Comparison of ENCODE assay signal across 9 mouse cellular contexts in genomic region chrX:112978583-112978982, GRCm38 (mm10).
DNase-seq lines count a peak whose midpoint lies in the region; ATAC-seq and TF ChIP-seq lines count a peak whose summit lies in the region.
"Had no signal": no experiment of that assay in that cellular context is flagged by ENCODE, and none has a peak within 500 bp of the region (broad histone marks: within the 10 kb centered on the region; RNA-seq: fewer than 3 reads in every experiment).

No protein-coding gene starts in this region.

- no peaks in the 10 kb centered on the region for H3K36me3 ChIP-seq in kidney, embryonic 14.5 days (ENCODE audit: control insufficient read depth, insufficient read depth, low read length)
- no peaks in the 10 kb centered on the region for H3K36me3 ChIP-seq in E14TG2a.4 (ENCODE audit: insufficient read depth, low read length)
- H3K36me3 ChIP-seq: embryonic facial prominence, embryonic 12.5 days had no signal

- H3K9ac ChIP-seq in kidney, embryonic 14.5 days (ENCODE audit: low read depth, low read length): no peak overlapping the region
- H3K9ac ChIP-seq: embryonic facial prominence, embryonic 12.5 days had no signal

- H3K9me3 ChIP-seq in kidney, embryonic 14.5 days (ENCODE audit: control insufficient read depth, low read length): no peaks in the 10 kb centered on the region
- no peaks in the 10 kb centered on the region for H3K9me3 ChIP-seq in E14TG2a.4 (ENCODE audit: low read length)
- H3K9me3 ChIP-seq: embryonic facial prominence, embryonic 12.5 days had no signal

- peak; percentile 38 for TF ChIP-seq CTCF in E14TG2a.4 (conservative IDR thresholded peaks at IDR 0.05; ENCODE audit: low read length)

- DNase-seq in adrenal gland, postnatal 10 days: peak; percentile 13
- no peak for DNase-seq in adrenal gland, adult 18-20 months (ENCODE audit: low spot score in 2 of 2)
- DNase-seq in kidney, postnatal 36 days: peak; percentile 6 to 29
- peak; percentile 8 for DNase-seq in layer of hippocampus, adult 11-12 months (ENCODE audit: low spot score)
- no peak for DNase-seq in frontal cortex, postnatal 14 days (ENCODE audit: low spot score in 2 of 2)
- no peak for DNase-seq in yolk sac, embryonic 10.5 days (ENCODE audit: low spot score)

- H3K4me2 ChIP-seq in kidney, embryonic 14.5 days (replicated peaks; ENCODE audit: low read depth, low read length): no peak overlapping the region
- H3K4me2 ChIP-seq: embryonic facial prominence, embryonic 12.5 days had no signal

- ATAC-seq in kidney, embryonic 14.5 days (ENCODE audit: low FRiP score, low TSS enrichment): no peak

- WGBS in kidney, embryonic 14.5 days: 60% methylated on average over 3 of the region's 3 CpGs

- H3K27me3 ChIP-seq in kidney, embryonic 14.5 days (ENCODE audit: control insufficient read depth, insufficient read depth, low read length): no peaks in the 10 kb centered on the region
- H3K27me3 ChIP-seq in E14TG2a.4 (ENCODE audit: insufficient read depth, low read length): no peaks in the 10 kb centered on the region
- H3K27me3 ChIP-seq: embryonic facial prominence, embryonic 12.5 days had no signal

- H3K27ac ChIP-seq in kidney, embryonic 14.5 days (ENCODE audit: low read depth, low read length): no peak overlapping the region
- H3K27ac ChIP-seq: embryonic facial prominence, embryonic 12.5 days had no signal

- no peak overlapping the region for H3K4me3 ChIP-seq in kidney, embryonic 14.5 days (ENCODE audit: low read length)
- H3K4me3 ChIP-seq in E14TG2a.4 (replicated peaks; ENCODE audit: low read length): no peak overlapping the region
- H3K4me3 ChIP-seq: embryonic facial prominence, embryonic 12.5 days had no signal

- no peaks in the 10 kb centered on the region for H3K4me1 ChIP-seq in kidney, embryonic 14.5 days (ENCODE audit: control insufficient read depth, insufficient read depth, low read length)
- no peaks in the 10 kb centered on the region for H3K4me1 ChIP-seq in E14TG2a.4 (replicated peaks; ENCODE audit: low read depth, low read length)
- H3K4me1 ChIP-seq: embryonic facial prominence, embryonic 12.5 days had no signal

Comparison
In these comparisons a context has a peak if more than half of its experiments do, and no peak if none do; other contexts are left out.
1. DNase-seq: peak in adrenal gland, postnatal 10 days (single experiment), kidney, postnatal 36 days (2 of 2) and layer of hippocampus, adult 11-12 months (single experiment); none in adrenal gland, adult 18-20 months (0 of 2), frontal cortex, postnatal 14 days (0 of 2) and yolk sac, embryonic 10.5 days (single experiment).